Mouse (Mus musculus): ENCODE measurements around the gene Lrrc55. TPM values are rescaled to one million over a fixed set of nuclear protein-coding genes. Genes with fewer than 3 reads are reported as not detected.

The Lrrc55 gene
- total and polyA plus RNA-seq, 3 experiments: not detected

GRCm38 (mm10) chr2:85205170-85205569 is 8.2 kb upstream of the Lrrc55 start:
- no peak for DNase-seq (ENCODE audit: low read depth, low spot score)
- Histone ChIP-seq H3K9me3 (replicated peaks; ENCODE audit: insufficient read depth, low read length) (no peaks in the 10 kb centered on the region), H3K36me3 (ENCODE audit: control insufficient read depth in 1 of 2, insufficient read depth in 2 of 2, low read length in 2 of 2) (no peaks in the 10 kb centered on the region), H3K79me2 (ENCODE audit: control insufficient read depth, insufficient read depth, low read length, poor library complexity) (no peaks in the 10 kb centered on the region), H3K27me3 (ENCODE audit: control insufficient read depth in 1 of 2, insufficient read depth in 2 of 2, low read length in 2 of 2) (peaks cover 0 to 2% of the 10 kb centered on the region in 2 experiments; a peak in 1 of 4 replicates), H3K4me1 (ENCODE audit: control insufficient read depth in 1 of 2, insufficient read depth in 2 of 2, low read length in 2 of 2) (no peaks in the 10 kb centered on the region), H3K27ac (ENCODE audit: control insufficient read depth, low read depth, low read length) (no peak overlapping the region), H3K9ac (ENCODE audit: control insufficient read depth, low read depth, low read length, poor library complexity, severe bottlenecking) (no peak overlapping the region), H3K4me3 (ENCODE audit: control insufficient read depth in 1 of 2, insufficient read depth in 1 of 2, low read depth in 2 of 2, low read length in 2 of 2) (no peak overlapping the region)
- TF ChIP-seq RAD21 (IDR thresholded peaks at IDR 0.05; ENCODE audit: low read depth, low read length) (no peak), MEF2A (IDR thresholded peaks at IDR 0.05; ENCODE audit: extremely low read depth, insufficient replicate concordance, low read depth, low read length, poor library complexity, severe bottlenecking) (no peak), NELFE (IDR thresholded peaks at IDR 0.05; ENCODE audit: low read depth, low read length) (no peak), SMC3 (IDR thresholded peaks at IDR 0.05; ENCODE audit: low read depth, low read length) (no peak)

- Histone ChIP-seq H3K27me3 (ENCODE audit: control insufficient read depth in 1 of 2, insufficient read depth in 2 of 2, low read length in 2 of 2) (no peaks in the 10 kb centered on the region), H3K9ac (ENCODE audit: control insufficient read depth, low read depth, low read length, poor library complexity, severe bottlenecking) (no peak overlapping the region), H3K27ac (ENCODE audit: control insufficient read depth, low read depth, low read length) (no peak overlapping the region), H3K9me3 (replicated peaks; ENCODE audit: insufficient read depth, low read length) (no peaks in the 10 kb centered on the region), H3K36me3 (ENCODE audit: control insufficient read depth in 1 of 2, insufficient read depth in 2 of 2, low read length in 2 of 2) (no peaks in the 10 kb centered on the region), H3K4me3 (ENCODE audit: control insufficient read depth in 1 of 2, insufficient read depth in 1 of 2, low read depth in 2 of 2, low read length in 2 of 2) (no peak overlapping the region), H3K4me1 (ENCODE audit: control insufficient read depth in 1 of 2, insufficient read depth in 2 of 2, low read length in 2 of 2) (no peaks in the 10 kb centered on the region), H3K79me2 (ENCODE audit: control insufficient read depth, insufficient read depth, low read length, poor library complexity) (no peaks in the 10 kb centered on the region)
- DNase-seq (ENCODE audit: low read depth, low spot score): no peak
- TF ChIP-seq MAFK (IDR thresholded peaks at IDR 0.05; ENCODE audit: borderline replicate concordance, low read depth, low read length) (no peak), CHD1 (IDR thresholded peaks at IDR 0.05; ENCODE audit: low read depth, low read length) (no peak), ZKSCAN1 (IDR thresholded peaks at IDR 0.05; ENCODE audit: low read depth, low read length) (no peak), GABPA (IDR thresholded peaks at IDR 0.05; ENCODE audit: low read depth, low read length) (no peak), MAZ (IDR thresholded peaks at IDR 0.05; ENCODE audit: low read depth, low read length) (no peak), ZMIZ1 (IDR thresholded peaks at IDR 0.05; ENCODE audit: low read depth, low read length) (no peak), CTCF (IDR thresholded peaks at IDR 0.05 in 2 of 3, conservative IDR thresholded peaks at IDR 0.05 in 1 of 3; ENCODE audit: control insufficient read depth in 1 of 3, insufficient read depth in 1 of 3, low read depth in 2 of 3, low read length in 3 of 3, poor library complexity in 1 of 3, severe bottlenecking in 1 of 3) (no peak), E2F4 (IDR thresholded peaks at IDR 0.05; ENCODE audit: borderline replicate concordance, low read depth, low read length) (no peak), SIN3A (IDR thresholded peaks at IDR 0.05; ENCODE audit: low read length) (no peak), ELF1 (IDR thresholded peaks at IDR 0.05; ENCODE audit: low read depth, low read length) (no peak), ZC3H11A (IDR thresholded peaks at IDR 0.05; ENCODE audit: low read depth, low read length) (no peak)
These were observed 1.3 kb upstream of the Lrrc55 start for GRCm38 (mm10) chr2:85198011-85198965.
